Mouse (Mus musculus) heart, embryonic 13.5 days (tissue): Measurements from ENCODE around the gene Olfr699. TPM values are rescaled to one million over a fixed set of nuclear protein-coding genes. Genes with fewer than 3 reads are reported as not detected.
"Not testable (repeated sequence)": the region's sequence is repeated elsewhere in the genome, so short reads cannot be mapped to it uniquely, and the experiment has no call there.

Experiments
- ATAC-seq: fragments of 200-750 bp; cut with Nextera tagmentation; 2 replicates; pipeline ENCODE4 v1.8.0; 2017; ENCODE audit warnings: moderate TSS enrichment; ENCODE audit not compliant: insufficient number of reproducible peaks, low FRiP score, low TSS enrichment; ENCODE audit errors: extremely low read depth
- H3K27ac ChIP-seq: fragments of 300-500 bp; sonication (generic); replicated peaks from 2 replicates; pipeline ENCODE4 v1.5.1; 2015; ENCODE audit warnings: moderate library complexity, mild to moderate bottlenecking, inconsistent platforms
- H3K27me3 ChIP-seq: fragments of 300-500 bp; sonication (generic); replicated peaks from 2 replicates; pipeline ENCODE4 v1.6.1; 2015; ENCODE audit warnings: mild to moderate bottlenecking, inconsistent platforms
- H3K36me3 ChIP-seq: fragments of 300-500 bp; sonication (generic); 2 replicates; pipeline ENCODE4 v1.6.1; 2015; ENCODE audit warnings: mild to moderate bottlenecking, inconsistent platforms
- H3K4me1 ChIP-seq: fragments of 300-500 bp; sonication (generic); 2 replicates; pipeline ENCODE4 v1.6.1; 2015; ENCODE audit warnings: inconsistent platforms
- H3K4me2 ChIP-seq: fragments of 300-500 bp; sonication (generic); 2 replicates; pipeline ENCODE4 v1.6.1; 2015; ENCODE audit warnings: inconsistent platforms, mild to moderate bottlenecking, moderate library complexity
- H3K4me3 ChIP-seq: fragments of 300-500 bp; sonication (generic); 2 replicates; pipeline ENCODE4 v1.5.1; 2015; ENCODE audit warnings: moderate library complexity, mild to moderate bottlenecking, inconsistent platforms
- H3K9ac ChIP-seq: fragments of 300-500 bp; sonication (generic); 2 replicates; pipeline ENCODE4 v1.6.1; 2015; ENCODE audit warnings: inconsistent platforms, mild to moderate bottlenecking, moderate library complexity
- H3K9me3 ChIP-seq: fragments of 300-500 bp; sonication (generic); 2 replicates; pipeline ENCODE4 v1.6.1; 2016; ENCODE audit warnings: inconsistent platforms
- WGBS: fragments of 180-500 bp; shearing (Covaris S2); methylation state at CpG from one replicate; pipeline ENCODE4 v1.1.7; 2015; ENCODE audit warnings: mixed read lengths; 5-methylcytosine and 5-hydroxymethylcytosine counted together
- polyA plus RNA-seq: library from polyadenylated mRNA; unstranded; fragments of >200 nt; fragmentation: Nextera tagmentation; extraction: Ambion mirVana; gene quantifications from 2 replicates; pipeline ENCODE4 v1.2.1, GENCODE M21; 2015

Gene Olfr699
- not detected in 2 replicates for polyA plus RNA-seq

- WGBS = 69% methylated on average over 1 of the region's 1 CpGs
- H3K4me1 ChIP-seq = no peaks in the 10 kb centered on the region
- no peak within 1 kb of the TSS for H3K4me3 ChIP-seq
- no peak within 1 kb of the TSS for H3K4me2 ChIP-seq
- no peaks in the 10 kb centered on the region for H3K36me3 ChIP-seq
- no peak within 1 kb of the TSS for H3K9ac ChIP-seq
- no peak for ATAC-seq
- H3K27ac ChIP-seq = no peak within 1 kb of the TSS
- no peaks in the 10 kb centered on the region for H3K27me3 ChIP-seq
- H3K9me3 ChIP-seq = no peaks in the 10 kb centered on the region
Measured at GRCm38 (mm10) chr7:106793098-106793497, at the start of gene Olfr699. Olfr699 (minus strand) TSS chr7:106793198.

DNA sequence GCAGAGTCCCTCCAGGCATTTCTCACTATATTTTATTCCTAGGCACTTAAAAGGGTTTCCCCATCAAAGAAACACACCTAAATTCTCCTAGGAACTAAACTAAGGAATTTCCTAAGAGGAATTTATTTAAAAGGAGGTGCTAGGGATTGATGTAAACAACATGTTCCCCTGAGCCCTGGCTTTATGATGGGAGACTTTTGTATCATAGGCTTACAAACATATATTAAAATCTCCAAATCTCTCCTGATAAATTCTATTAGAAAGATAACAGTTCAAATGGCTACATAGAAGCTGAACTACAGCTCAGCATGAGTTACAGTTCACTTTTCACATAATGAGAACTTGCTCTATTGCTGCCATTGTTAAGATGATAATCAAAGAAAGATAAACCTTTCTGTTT lies 40.8 kb upstream of the Olfr699 start, which contains the start of gene Olfr702:
Gene Olfr702 (minus strand): TSS at position 101 of the 400 bp plus-strand sequence.
- H3K36me3 ChIP-seq = no peaks in the 10 kb centered on the region
- no peak for ATAC-seq
- H3K27ac ChIP-seq = no peak within 1 kb of the TSS
- H3K4me2 ChIP-seq = no peak within 1 kb of the TSS
- H3K9ac ChIP-seq = no peak within 1 kb of the TSS
- no peaks in the 10 kb centered on the region for H3K27me3 ChIP-seq
- peaks cover 3% of the 10 kb centered on the region; the same call in 1 of the 2 replicates for H3K9me3 ChIP-seq
- no peaks in the 10 kb centered on the region for H3K4me1 ChIP-seq
- H3K4me3 ChIP-seq = no peak within 1 kb of the TSS

GRCm38 (mm10) chr7:106818414-106818813 lies 25.4 kb upstream of the Olfr699 start:
- Histone ChIP-seq H3K36me3 (no peaks in the 10 kb centered on the region), H3K9me3 (no peaks in the 10 kb centered on the region), H3K4me2 (no peak overlapping the region), H3K27me3 (no peaks in the 10 kb centered on the region), H3K27ac (no peak overlapping the region), H3K4me3 (no peak overlapping the region), H3K9ac (no peak overlapping the region), H3K4me1 (no peaks in the 10 kb centered on the region)
- no peak for ATAC-seq

- Histone ChIP-seq H3K4me2 (no peak overlapping the region), H3K4me3 (no peak overlapping the region), H3K4me1 (no peaks in the 10 kb centered on the region), H3K36me3 (no peaks in the 10 kb centered on the region), H3K27ac (no peak overlapping the region), H3K9me3 (no peaks in the 10 kb centered on the region), H3K27me3 (no peaks in the 10 kb centered on the region), H3K9ac (no peak overlapping the region)
- ATAC-seq = no peak
- WGBS = 26% methylated on average over 2 of the region's 2 CpGs
Measured at GRCm38 (mm10) chr7:106815775-106816174, 22.8 kb upstream of the Olfr699 start.

GRCm38 (mm10) chr7:106813829-106814228 lies 20.8 kb upstream of the Olfr699 start, which contains the start of gene Olfr701:
Olfr701 (plus strand) TSS chr7:106814129.
- no peaks in the 10 kb centered on the region for H3K27me3 ChIP-seq
- WGBS = 60% methylated on average over 2 of the region's 2 CpGs
- no peak within 1 kb of the TSS for H3K4me3 ChIP-seq
- H3K9ac ChIP-seq = no peak within 1 kb of the TSS
- H3K4me1 ChIP-seq = no peaks in the 10 kb centered on the region
- no peaks in the 10 kb centered on the region for H3K9me3 ChIP-seq
- no peak for ATAC-seq
- no peaks in the 10 kb centered on the region for H3K36me3 ChIP-seq
- H3K4me2 ChIP-seq = no peak within 1 kb of the TSS
- H3K27ac ChIP-seq = no peak within 1 kb of the TSS

DNA sequence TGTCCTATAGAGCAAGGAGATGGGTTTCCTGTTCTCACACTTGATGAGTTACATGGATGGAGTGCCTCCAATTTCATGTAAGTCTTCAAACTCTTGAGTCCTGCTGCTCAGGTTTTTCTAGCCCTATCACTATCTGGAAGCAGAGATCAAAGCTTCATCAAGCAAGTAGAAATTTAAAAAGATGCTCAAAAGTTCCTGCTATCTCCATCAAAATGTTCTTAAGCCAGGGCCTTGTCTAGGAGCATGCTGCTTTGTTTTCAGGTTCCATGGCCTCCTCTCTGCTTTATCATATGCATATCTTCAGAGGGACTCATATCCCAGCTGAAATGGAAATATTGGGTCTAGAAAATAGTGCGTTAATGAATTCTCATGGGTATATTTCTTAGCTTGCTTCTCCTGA lies 15.7 kb upstream of the Olfr699 start, which contains the start of gene Olfr700:
Gene Olfr700 (minus strand): TSS at position 101 of the 400 bp plus-strand sequence.
- 0 out of 2 replicates have a peak, but pooled peaks cover 3% of the 10 kb centered on the region for H3K9me3 ChIP-seq
- H3K9ac ChIP-seq = no peak within 1 kb of the TSS
- H3K27ac ChIP-seq = no peak within 1 kb of the TSS
- no peaks in the 10 kb centered on the region for H3K27me3 ChIP-seq
- H3K4me2 ChIP-seq = no peak within 1 kb of the TSS
- no peaks in the 10 kb centered on the region for H3K36me3 ChIP-seq
- ATAC-seq = no peak
- no peaks in the 10 kb centered on the region for H3K4me1 ChIP-seq
- H3K4me3 ChIP-seq = no peak within 1 kb of the TSS
- 76% methylated on average over 1 of the region's 1 CpGs for WGBS

- no peak for ATAC-seq
- Histone ChIP-seq H3K4me1 (no peaks in the 10 kb centered on the region), H3K27me3 (no peaks in the 10 kb centered on the region), H3K36me3 (no peaks in the 10 kb centered on the region), H3K9me3 (no peaks in the 10 kb centered on the region), H3K9ac (no peak overlapping the region), H3K4me2 (no peak overlapping the region), H3K4me3 (no peak overlapping the region), H3K27ac (no peak overlapping the region)
Measured at GRCm38 (mm10) chr7:106788330-106788729, 4.7 kb downstream of the Olfr699 start.

DNA sequence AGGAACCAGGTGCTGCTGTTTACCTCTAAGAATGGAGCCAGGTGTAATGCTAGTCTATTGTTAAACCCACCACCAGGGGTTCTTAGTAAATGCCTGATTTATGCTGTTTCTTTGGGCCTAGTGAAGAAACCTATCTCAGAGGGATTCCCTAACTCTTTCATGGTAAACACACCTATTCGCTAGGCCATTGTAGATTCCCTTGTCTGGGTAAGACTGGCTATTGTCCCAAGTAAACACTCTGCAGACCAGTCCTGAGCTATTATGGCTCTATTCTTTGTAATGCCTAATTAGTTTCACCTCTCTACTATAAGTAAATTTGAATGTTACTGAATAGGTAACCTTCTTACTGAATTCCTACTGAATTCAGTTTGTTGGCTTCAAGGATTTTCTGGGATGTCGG lies 32.0 kb downstream of the Olfr699 start:
- not testable (repeated sequence) for ATAC-seq
- WGBS = 84% methylated on average over 2 of the region's 2 CpGs

GRCm38 (mm10) chr7:106758800-106759199 lies 34.2 kb downstream of the Olfr699 start:
- H3K4me3 ChIP-seq = no peak overlapping the region
- no peaks in the 10 kb centered on the region for H3K27me3 ChIP-seq
- H3K4me1 ChIP-seq = no peaks in the 10 kb centered on the region
- no peak overlapping the region for H3K27ac ChIP-seq
- 80% methylated on average over 2 of the region's 2 CpGs for WGBS
- H3K9ac ChIP-seq = no peak overlapping the region
- no peak overlapping the region for H3K4me2 ChIP-seq
- H3K36me3 ChIP-seq = no peaks in the 10 kb centered on the region
- peaks cover 4% of the 10 kb centered on the region; the same call in 1 of the 2 replicates for H3K9me3 ChIP-seq
- ATAC-seq = no peak

More for the DNA sequence above, 32.0 kb downstream of the Olfr699 start:
- H3K27me3 ChIP-seq, H3K4me1 ChIP-seq, H3K27ac ChIP-seq, H3K9me3 ChIP-seq, H3K4me2 ChIP-seq, H3K9ac ChIP-seq, H3K36me3 ChIP-seq, H3K4me3 ChIP-seq: not testable (repeated sequence)

GRCm38 (mm10) chr7:106755297-106755696 lies 37.7 kb downstream of the Olfr699 start, which contains the start of gene Olfr698:
Olfr698 (minus strand) TSS chr7:106755397.
- Histone ChIP-seq H3K9ac (no peak within 1 kb of the TSS), H3K27me3 (no peaks in the 10 kb centered on the region), H3K36me3 (no peaks in the 10 kb centered on the region), H3K4me1 (no peaks in the 10 kb centered on the region), H3K4me3 (no peak within 1 kb of the TSS), H3K9me3 (peaks cover 4% of the 10 kb centered on the region; the same call in 1 of the 2 replicates), H3K4me2 (no peak within 1 kb of the TSS), H3K27ac (no peak within 1 kb of the TSS)
- ATAC-seq = no peak

DNA sequence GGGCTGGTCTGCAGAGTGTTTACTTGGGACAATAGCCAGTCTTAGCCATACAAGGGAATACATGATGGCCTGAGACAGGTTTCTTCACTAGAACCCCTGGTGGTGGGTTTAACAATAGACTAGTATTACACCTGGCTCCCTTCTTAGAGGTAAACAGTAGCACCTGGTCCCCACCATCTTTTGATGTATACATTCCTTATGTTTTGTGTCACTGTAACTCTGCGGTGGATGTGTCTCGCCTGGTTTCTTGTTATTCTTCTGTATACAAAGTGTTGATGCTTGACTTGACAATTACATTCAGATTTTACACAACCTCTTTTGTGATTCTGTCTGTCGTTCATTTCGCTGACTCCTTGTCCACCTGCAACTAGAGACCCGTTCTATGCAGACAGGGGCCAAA lies 47.2 kb downstream of the Olfr699 start:
- ATAC-seq = no peak
- Histone ChIP-seq H3K4me3 (no peak overlapping the region), H3K4me1 (no peaks in the 10 kb centered on the region), H3K27me3 (no peaks in the 10 kb centered on the region), H3K36me3 (no peaks in the 10 kb centered on the region), H3K4me2 (no peak overlapping the region), H3K9me3 (0 out of 2 replicates have a peak, but pooled peaks cover 2% of the 10 kb centered on the region), H3K27ac (no peak overlapping the region), H3K9ac (no peak overlapping the region)
- WGBS = 78% methylated on average over 5 of the region's 5 CpGs

GRCm38 (mm10) chr7:106742343-106742742 lies 50.7 kb downstream of the Olfr699 start, which contains the start of gene Olfr697:
Olfr697 (minus strand) TSS chr7:106742443.
- H3K27ac ChIP-seq = no peak within 1 kb of the TSS
- no peak for ATAC-seq

More at GRCm38 (mm10) chr7:106742343-106742742, 50.7 kb downstream of the Olfr699 start, which contains the start of gene Olfr697:
- Histone ChIP-seq H3K27me3 (no peaks in the 10 kb centered on the region), H3K4me2 (no peak within 1 kb of the TSS), H3K4me1 (no peaks in the 10 kb centered on the region), H3K36me3 (no peaks in the 10 kb centered on the region), H3K9ac (no peak within 1 kb of the TSS), H3K9me3 (0 out of 2 replicates have a peak, but pooled peaks cover 2% of the 10 kb centered on the region), H3K4me3 (no peak within 1 kb of the TSS)
- WGBS = 65% methylated on average over 1 of the region's 1 CpGs
